Mouse (Mus musculus): ENCODE measurements around the gene Lypd4.

DNA sequence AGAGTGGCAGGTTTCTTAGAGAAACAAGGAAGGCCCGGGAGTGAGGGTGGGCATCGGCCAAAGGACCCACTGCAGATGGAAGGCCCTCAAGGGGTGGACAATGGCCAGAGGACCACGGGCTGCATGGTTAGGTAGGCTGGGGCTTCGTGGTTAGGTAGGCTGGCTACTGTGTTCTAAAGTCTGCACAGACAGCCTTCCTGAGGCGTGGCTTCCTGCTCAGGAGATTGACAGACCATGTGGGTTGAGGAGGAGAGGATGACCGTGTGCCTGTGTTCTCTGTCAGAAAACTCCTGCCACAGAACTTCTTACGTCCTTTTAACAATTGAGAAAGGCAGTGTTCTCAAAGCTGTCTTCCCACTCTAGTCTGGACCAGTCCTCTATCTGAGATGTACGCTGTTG, 30.3 kb downstream of the Lypd4 start:
- no peak for TF ChIP-seq CTCF (IDR thresholded peaks at IDR 0.05)
- no peak for TF ChIP-seq EP300 (IDR thresholded peaks at IDR 0.05)

All from lung, postnatal 0 days (tissue).